Mouse (Mus musculus) midbrain, embryonic 11.5 days (tissue): ENCODE measurements around the gene I830077J02Rik. TPM values are rescaled to one million over a fixed set of nuclear protein-coding genes. Genes with fewer than 3 reads are reported as not detected.

Experiments
- ATAC-seq: fragments of 200-750 bp; cut with Nextera tagmentation; 2 replicates; pipeline ENCODE4 v1.8.0; 2017; ENCODE audit warnings: moderate TSS enrichment, moderate library complexity; ENCODE audit not compliant: low FRiP score
- DNase-seq: peaks from one replicate; pipeline ENCODE4 v3.0.0; 2015; ENCODE audit warnings: low spot score; ENCODE audit errors: missing footprints
- H3K27ac ChIP-seq: fragments of 300-500 bp; sonication (generic); 2 replicates; pipeline ENCODE4 v1.5.1; 2014; ENCODE audit warnings: low read depth, low read length
- H3K27me3 ChIP-seq: fragments of 300-500 bp; sonication (generic); 2 replicates; pipeline ENCODE4 v1.6.1; 2014; ENCODE audit warnings: mild to moderate bottlenecking, low read length, moderate library complexity, mixed read lengths; ENCODE audit not compliant: control insufficient read depth, insufficient read depth
- H3K36me3 ChIP-seq: fragments of 300-500 bp; sonication (generic); 2 replicates; pipeline ENCODE4 v1.6.1; 2014; ENCODE audit warnings: mild to moderate bottlenecking, low read length, moderate library complexity, mixed read lengths; ENCODE audit not compliant: control insufficient read depth, insufficient read depth
- H3K4me1 ChIP-seq: fragments of 300-500 bp; sonication (generic); 2 replicates; pipeline ENCODE4 v1.6.1; 2014; ENCODE audit warnings: low read length; ENCODE audit not compliant: control insufficient read depth, insufficient read depth
- H3K4me2 ChIP-seq: fragments of 300-500 bp; sonication (generic); 2 replicates; pipeline ENCODE4 v1.6.1; 2014; ENCODE audit warnings: mild to moderate bottlenecking, moderate library complexity
- H3K4me3 ChIP-seq: fragments of 300-500 bp; sonication (generic); 2 replicates; pipeline ENCODE4 v1.5.1; 2014; ENCODE audit warnings: low read depth, low read length
- H3K9ac ChIP-seq: fragments of 300-500 bp; sonication (generic); 2 replicates; pipeline ENCODE4 v1.6.1; 2014; ENCODE audit warnings: low read length
- H3K9me3 ChIP-seq: fragments of 300-500 bp; sonication (generic); 2 replicates; pipeline ENCODE4 v1.6.1; 2016; ENCODE audit warnings: low read length; ENCODE audit not compliant: control insufficient read depth
- WGBS: fragments of 180-500 bp; shearing (Covaris S2); extraction: QIAGEN DNeasy Blood & Tissue Kit; methylation state at CpG from one replicate; pipeline ENCODE4 v1.1.7; 2014; 5-methylcytosine and 5-hydroxymethylcytosine counted together
- polyA plus RNA-seq: library from polyadenylated mRNA; unstranded; fragments of >200 nt; fragmentation: Nextera tagmentation; extraction: Ambion mirVana; gene quantifications from 2 replicates; pipeline ENCODE4 v1.2.1, GENCODE M21; 2014

The I830077J02Rik gene
- polyA plus RNA-seq, 1 experiment from 2014 or later, result 0.63 TPM

DNA sequence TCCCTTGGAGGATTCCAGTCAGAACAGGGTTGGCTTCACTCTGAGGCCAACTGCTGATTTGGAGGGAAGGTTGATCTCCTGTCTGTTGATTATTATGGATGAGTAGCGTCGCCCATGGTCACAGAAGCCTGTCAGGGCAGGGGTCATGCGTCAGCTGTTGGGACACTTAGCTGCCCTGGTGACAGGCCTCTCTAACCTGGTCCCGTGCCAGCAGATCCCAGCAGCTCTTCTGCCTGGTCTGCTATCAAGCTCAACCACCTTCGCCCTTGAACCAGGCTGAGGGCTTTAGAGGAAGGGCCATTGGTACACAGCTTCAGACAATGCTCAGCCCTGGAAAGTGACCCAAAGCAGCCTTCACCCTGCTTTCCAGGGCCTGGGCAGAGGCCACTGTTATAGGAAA, 56.4 kb downstream of the I830077J02Rik start:
- WGBS, result 79% methylated on average over 5 of the region's 5 CpGs
- peak; percentile 54 for DNase-seq
- H3K4me3 ChIP-seq, result no peak overlapping the region
- ATAC-seq, result 0 out of 2 replicates have a peak, but pooled peaks have one; percentile 22
- H3K9me3 ChIP-seq, result no peaks in the 10 kb centered on the region
- no peak overlapping the region for H3K4me2 ChIP-seq
- H3K36me3 ChIP-seq, result no peaks in the 10 kb centered on the region
- H3K27me3 ChIP-seq, result no peaks in the 10 kb centered on the region
- no peak overlapping the region for H3K27ac ChIP-seq
- H3K9ac ChIP-seq, result no peak overlapping the region
- no peaks in the 10 kb centered on the region for H3K4me1 ChIP-seq

Other genes starting within 250 kb of the I830077J02Rik start
- 46.3 and 52.7 TPM in 2 replicates for gene Ddx20, start 245.1 kb downstream of the I830077J02Rik start, polyA plus RNA-seq
- gene Inka2, start 228.1 kb downstream of the I830077J02Rik start, polyA plus RNA-seq, result 0.34 and 0.56 TPM in 2 replicates
- 87.0 and 91.8 TPM in 2 replicates for gene Rap1a, start 131.3 kb downstream of the I830077J02Rik start, polyA plus RNA-seq
- gene Adora3, start 61.8 kb downstream of the I830077J02Rik start, polyA plus RNA-seq, result not detected in 2 replicates
- not detected in 2 replicates for gene Tmigd3, start 61.8 kb downstream of the I830077J02Rik start, polyA plus RNA-seq
- gene Wdr77, start 26.7 kb upstream of the I830077J02Rik start, polyA plus RNA-seq, result 132 and 136 TPM in 2 replicates
- gene Atp5f1, start 27.4 kb upstream of the I830077J02Rik start, polyA plus RNA-seq, result 566 and 581 TPM in 2 replicates
- gene Ovgp1, start 41.0 kb upstream of the I830077J02Rik start, polyA plus RNA-seq, result 2.6 and 4.3 TPM in 2 replicates
- gene Pifo, start 82.0 kb upstream of the I830077J02Rik start, polyA plus RNA-seq, result 0.20 TPM in 1 of 2 replicates, not detected in the other
- not detected in 2 replicates for gene Chil5, start 100.2 kb upstream of the I830077J02Rik start, polyA plus RNA-seq
- gene Chia1, start 180.6 kb upstream of the I830077J02Rik start, polyA plus RNA-seq, result not detected in 2 replicates
- gene Chil3, start 234.9 kb upstream of the I830077J02Rik start, polyA plus RNA-seq, result not detected in 2 replicates